Mouse (Mus musculus) heart, embryonic 14.5 days (tissue): ENCODE data around the gene Itpr2. TPM values are rescaled to one million over a fixed set of nuclear protein-coding genes. Genes with fewer than 3 reads are reported as not detected.
A peak's percentile ranks its signal among the peaks of the same experiment; 100 is the strongest.

ENCODE experiments used
- ATAC-seq: fragments of 200-750 bp; cut with Nextera tagmentation; 2 replicates; pipeline ENCODE4 v1.8.0; 2017; ENCODE audit warnings: low read depth, moderate TSS enrichment; ENCODE audit not compliant: insufficient number of reproducible peaks, insufficient read depth, low FRiP score
- H3K27ac ChIP-seq, 2 experiments: fragments of 200-500 bp in 1 of 2; fragments of 300-500 bp in 1 of 2; sonication (generic) in 1 of 2; replicated peaks in 1 of 2; 2 replicates each; pipeline ENCODE4 v1.5.1; 2012 to 2014; ENCODE audit warnings: low read depth in 2 of 2, low read length in 2 of 2, control low read depth in 1 of 2, mild to moderate bottlenecking in 1 of 2, mixed read lengths in 1 of 2; ENCODE audit not compliant: control insufficient read depth in 1 of 2, insufficient read depth in 1 of 2
- H3K27me3 ChIP-seq: fragments of 300-500 bp; sonication (generic); 2 replicates; pipeline ENCODE4 v1.6.1; 2014; ENCODE audit warnings: mild to moderate bottlenecking, low read length, control low read depth; ENCODE audit not compliant: control insufficient read depth, insufficient read depth
- H3K36me3 ChIP-seq: fragments of 300-500 bp; sonication (generic); 2 replicates; pipeline ENCODE4 v1.6.1; 2014; ENCODE audit warnings: mild to moderate bottlenecking, control low read depth, low read length, mixed read lengths; ENCODE audit not compliant: control insufficient read depth, insufficient read depth
- H3K4me1 ChIP-seq, 2 experiments: fragments of 200-500 bp in 1 of 2; fragments of 300-500 bp in 1 of 2; sonication (generic) in 1 of 2; 2 replicates each; pipeline ENCODE4 v1.6.1; 2012 to 2014; ENCODE audit warnings: low read length in 2 of 2, control low read depth in 1 of 2, mixed read lengths in 1 of 2; ENCODE audit not compliant: control insufficient read depth in 2 of 2, insufficient read depth in 2 of 2
- H3K4me2 ChIP-seq: fragments of 300-500 bp; sonication (generic); 2 replicates; pipeline ENCODE4 v1.6.1; 2014; ENCODE audit warnings: mild to moderate bottlenecking, low read length
- H3K4me3 ChIP-seq, 2 experiments: fragments of 200-500 bp in 1 of 2; fragments of 300-500 bp in 1 of 2; sonication (generic) in 1 of 2; 2 replicates each; pipeline ENCODE4 v1.5.1; 2012 to 2014; ENCODE audit warnings: low read length in 2 of 2, mild to moderate bottlenecking in 2 of 2, control low read depth in 1 of 2, low read depth in 1 of 2, moderate library complexity in 1 of 2; ENCODE audit not compliant: control insufficient read depth in 1 of 2, insufficient read depth in 1 of 2
- H3K9ac ChIP-seq: fragments of 300-500 bp; sonication (generic); 2 replicates; pipeline ENCODE4 v1.6.1; 2014; ENCODE audit warnings: mild to moderate bottlenecking, low read length
- H3K9me3 ChIP-seq: fragments of 300-500 bp; sonication (generic); 2 replicates; pipeline ENCODE4 v1.6.1; 2016; ENCODE audit warnings: low read length, control low read depth; ENCODE audit not compliant: control insufficient read depth
- WGBS: fragments of 180-500 bp; shearing (Covaris S2); extraction: QIAGEN DNeasy Blood & Tissue Kit; methylation state at CpG from one replicate; pipeline ENCODE4 v1.1.7; 2014; 5-methylcytosine and 5-hydroxymethylcytosine counted together
- polyA plus RNA-seq: library from polyadenylated mRNA; unstranded; fragments of >200 nt; fragmentation: Nextera tagmentation; extraction: Ambion mirVana; gene quantifications from 2 replicates; pipeline ENCODE4 v1.2.1, GENCODE M21; 2014

The Itpr2 gene
- polyA plus RNA-seq, 1 experiment from 2014 or later = 43.4 TPM

DNA sequence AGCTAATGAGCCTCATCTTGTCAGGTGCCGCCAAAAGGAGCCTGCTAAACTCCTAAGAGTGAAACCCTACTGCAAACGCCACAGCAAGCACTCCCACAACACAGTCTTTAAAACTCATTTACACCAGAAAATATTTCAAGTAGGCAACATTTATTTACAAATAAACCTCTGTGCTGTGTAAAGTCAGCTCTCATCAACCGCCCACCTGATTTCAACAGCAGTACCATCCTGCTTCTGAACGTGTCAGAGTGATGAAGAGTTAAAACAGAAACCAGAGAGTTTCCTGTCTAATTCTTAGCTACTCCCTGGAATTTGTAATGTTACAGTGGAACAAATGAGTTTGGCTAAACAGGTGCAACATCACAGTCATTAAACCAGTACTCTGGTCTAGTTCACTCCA is 4.2 kb downstream of the Itpr2 start:
- Histone ChIP-seq H3K27ac (no peak overlapping the region), H3K4me3 (no peak overlapping the region), H3K9ac (no peak overlapping the region), H3K4me2 (no peak overlapping the region), H3K36me3 (no peaks in the 10 kb centered on the region), H3K4me1 (peaks cover 13 to 19% of the 10 kb centered on the region in 2 experiments), H3K9me3 (no peaks in the 10 kb centered on the region), H3K27me3 (no peaks in the 10 kb centered on the region)
- 55% methylated on average over 4 of the region's 4 CpGs for WGBS
- no peak for ATAC-seq

GRCm38 (mm10) chr6:146497435-146497834 is 4.6 kb downstream of the Itpr2 start:
- no peaks in the 10 kb centered on the region for H3K27me3 ChIP-seq
- 76% methylated on average over 3 of the region's 3 CpGs for WGBS
- no peak overlapping the region for H3K4me3 ChIP-seq
- no peak overlapping the region for H3K9ac ChIP-seq
- no peak overlapping the region for H3K27ac ChIP-seq
- no peak for ATAC-seq
- H3K9me3 ChIP-seq = no peaks in the 10 kb centered on the region
- H3K36me3 ChIP-seq = no peaks in the 10 kb centered on the region
- peaks cover 12 to 17% of the 10 kb centered on the region in 2 experiments for H3K4me1 ChIP-seq
- H3K4me2 ChIP-seq = no peak overlapping the region

DNA sequence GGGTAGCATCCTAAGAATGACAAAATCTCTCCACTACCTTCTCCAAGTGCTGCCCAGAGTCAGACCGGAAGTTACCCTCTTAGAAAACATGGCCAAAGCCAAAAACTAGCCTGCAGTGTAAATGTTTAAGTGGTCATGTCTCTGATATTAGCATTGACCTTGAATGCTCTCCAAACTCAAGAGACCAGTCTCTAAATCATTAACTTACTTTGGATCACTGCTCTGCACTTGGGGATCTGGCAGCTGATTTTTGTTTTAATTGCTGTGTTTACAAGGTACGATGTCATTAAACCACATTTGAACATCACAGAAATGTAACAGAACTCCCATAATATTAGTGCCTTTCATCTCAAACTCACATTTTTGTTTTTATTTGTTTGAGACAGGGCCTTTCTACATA is 10.3 kb downstream of the Itpr2 start:
- H3K9me3 ChIP-seq = no peaks in the 10 kb centered on the region
- WGBS = 76% methylated on average over 2 of the region's 2 CpGs
- H3K36me3 ChIP-seq = no peaks in the 10 kb centered on the region
- ATAC-seq = no peak
- H3K4me2 ChIP-seq = no peak overlapping the region
- no peaks in the 10 kb centered on the region for H3K27me3 ChIP-seq
- no peak overlapping the region for H3K27ac ChIP-seq
- peaks cover 5 to 15% of the 10 kb centered on the region in 2 experiments for H3K4me1 ChIP-seq
- no peak overlapping the region for H3K4me3 ChIP-seq
- H3K9ac ChIP-seq = no peak overlapping the region

- 85% methylated on average over 9 of the region's 9 CpGs for WGBS
- Histone ChIP-seq H3K4me3 (no peak overlapping the region), H3K36me3 (no peaks in the 10 kb centered on the region), H3K9me3 (no peaks in the 10 kb centered on the region), H3K27ac (no peak overlapping the region), H3K4me1 (peaks cover 7 to 23% of the 10 kb centered on the region in 2 experiments), H3K27me3 (no peaks in the 10 kb centered on the region), H3K4me2 (no peak overlapping the region), H3K9ac (no peak overlapping the region)
- no peak for ATAC-seq
These were observed 11.5 kb downstream of the Itpr2 start for GRCm38 (mm10) chr6:146490416-146490960.

DNA sequence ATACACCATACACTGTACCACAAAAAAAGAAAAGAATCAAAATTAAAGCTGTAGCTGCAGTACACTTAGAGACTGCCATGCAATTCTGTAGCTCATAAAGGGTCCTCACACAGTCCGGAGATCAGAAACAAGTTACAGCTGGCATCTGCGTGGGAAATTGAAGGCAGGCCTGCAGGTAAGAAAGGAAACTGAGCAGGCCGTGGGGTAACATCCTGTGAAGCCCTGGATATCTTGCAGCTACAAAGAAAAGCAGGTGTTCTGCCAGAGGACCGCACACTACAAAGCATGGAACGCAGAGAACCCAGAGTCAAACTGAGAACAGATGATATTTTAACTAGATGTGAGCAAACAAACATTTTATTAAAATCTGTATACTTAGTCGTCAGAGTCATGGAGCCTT is 12.2 kb downstream of the Itpr2 start:
- Histone ChIP-seq H3K36me3 (no peaks in the 10 kb centered on the region), H3K4me3 (no peak overlapping the region), H3K9ac (no peak overlapping the region), H3K27ac (no peak overlapping the region), H3K4me2 (no peak overlapping the region), H3K27me3 (no peaks in the 10 kb centered on the region), H3K9me3 (no peaks in the 10 kb centered on the region), H3K4me1 (peaks cover 7 to 23% of the 10 kb centered on the region in 2 experiments)
- no peak for ATAC-seq
- WGBS = 81% methylated on average over 6 of the region's 6 CpGs

DNA sequence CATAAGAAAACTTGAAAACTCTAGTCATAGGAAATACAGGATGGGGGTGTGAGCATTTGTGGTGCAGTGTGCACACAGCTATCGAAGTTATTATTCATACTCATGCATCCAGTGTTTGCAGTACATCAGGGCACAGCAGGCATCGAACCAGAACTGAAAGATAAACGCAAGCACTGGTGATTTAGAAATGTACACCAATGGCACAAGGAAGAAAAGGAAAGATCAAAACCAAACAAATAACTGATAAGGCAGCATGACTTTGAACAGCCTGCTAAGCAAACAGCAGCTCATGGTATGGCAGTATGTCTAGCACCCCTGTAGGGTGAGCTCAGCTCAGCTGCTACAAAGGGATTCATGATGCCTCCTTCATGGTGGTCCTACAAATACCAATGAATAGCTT is 13.3 kb downstream of the Itpr2 start:
- no peak overlapping the region for H3K4me2 ChIP-seq
- H3K9me3 ChIP-seq = no peaks in the 10 kb centered on the region
- no peaks in the 10 kb centered on the region for H3K36me3 ChIP-seq
- H3K9ac ChIP-seq = no peak overlapping the region
- H3K4me3 ChIP-seq = no peak overlapping the region
- 67% methylated on average over 3 of the region's 3 CpGs for WGBS
- H3K27me3 ChIP-seq = no peaks in the 10 kb centered on the region
- H3K27ac ChIP-seq = no peak overlapping the region
- peaks cover 7 to 23% of the 10 kb centered on the region in 2 experiments for H3K4me1 ChIP-seq
- ATAC-seq = no peak

DNA sequence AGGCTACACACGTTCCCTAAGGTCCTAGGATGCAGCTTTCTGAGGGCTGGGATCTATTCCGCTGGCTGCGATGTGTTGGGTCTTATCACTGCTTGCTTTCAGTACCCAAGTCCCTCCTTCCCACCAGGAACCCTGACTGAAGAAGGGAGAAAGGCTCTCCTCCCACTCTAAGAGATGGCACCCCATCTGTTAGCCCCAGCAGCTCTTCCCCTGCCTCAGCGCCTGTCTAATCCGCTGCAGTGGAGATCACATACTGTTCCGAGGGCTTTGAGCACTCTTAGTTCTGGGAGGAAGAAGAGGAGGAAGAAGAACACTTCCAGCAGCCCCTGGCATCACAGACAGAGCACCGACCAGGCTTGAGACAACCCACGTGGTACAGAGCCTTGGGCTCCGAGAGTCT is 14.9 kb downstream of the Itpr2 start:
- no peak for ATAC-seq
- H3K4me2 ChIP-seq = 0 out of 2 replicates have a peak overlapping the region, but pooled peaks have one; percentile 5
- no peaks in the 10 kb centered on the region for H3K9me3 ChIP-seq
- peaks cover 7 to 27% of the 10 kb centered on the region in 2 experiments for H3K4me1 ChIP-seq
- H3K36me3 ChIP-seq = no peaks in the 10 kb centered on the region
- H3K27ac ChIP-seq = peak overlapping the region in 1 of 2 experiments; percentile 12; a peak in 1 of 4 replicates
- H3K4me3 ChIP-seq = no peak overlapping the region
- WGBS = 48% methylated on average over 9 of the region's 9 CpGs
- no peaks in the 10 kb centered on the region for H3K27me3 ChIP-seq
- H3K9ac ChIP-seq = no peak overlapping the region

GRCm38 (mm10) chr6:146486073-146486472 is 15.9 kb downstream of the Itpr2 start:
- Histone ChIP-seq H3K27ac (no peak overlapping the region), H3K9me3 (no peaks in the 10 kb centered on the region), H3K4me3 (no peak overlapping the region), H3K9ac (no peak overlapping the region), H3K4me2 (no peak overlapping the region), H3K27me3 (no peaks in the 10 kb centered on the region), H3K36me3 (no peaks in the 10 kb centered on the region), H3K4me1 (peaks cover 10 to 27% of the 10 kb centered on the region in 2 experiments)
- WGBS = 46% methylated on average over 4 of the region's 4 CpGs
- ATAC-seq = no peak
